Comparison of ENCODE assay signal across 30 mouse cellular contexts in genomic region chr11:117601147-117601546, GRCm38 (mm10). TPM values are rescaled to one million over a fixed set of nuclear protein-coding genes. Genes with fewer than 3 reads are reported as not detected.
A peak's percentile ranks its signal among the peaks of the same experiment; 100 is the strongest.
DNase-seq lines count a peak whose midpoint lies in the region; ATAC-seq lines count a peak whose summit lies in the region.
"Had no signal": no experiment of that assay in that cellular context is flagged by ENCODE, and none has a peak within 500 bp of the region (broad histone marks: within the 10 kb centered on the region; RNA-seq: fewer than 3 reads in every experiment).

No protein-coding gene starts in this region.

- no peak overlapping the region; the same call in 1 of the 2 replicates for H3K4me3 ChIP-seq in hindbrain, embryonic 10.5 days
- no peak overlapping the region for H3K4me3 ChIP-seq in hindbrain, embryonic 12.5 days
- H3K4me3 ChIP-seq in limb, embryonic 10.5 days = peak overlapping the region; percentile 8; the same call in 1 of the 2 replicates
- H3K4me3 ChIP-seq: erythroblast, embryonic 14.5 days; forebrain, embryonic 12.5 days; hindbrain, embryonic 15.5 days; limb, embryonic 12.5 days; liver, embryonic 15.5 days; midbrain, embryonic 13.5 days; neural tube, embryonic 13.5 days; stomach, embryonic 15.5 days had no signal

- WGBS in hindbrain, embryonic 10.5 days = 6% methylated on average over 5 of the region's 5 CpGs
- WGBS in hindbrain, embryonic 12.5 days = 3% methylated on average over 5 of the region's 5 CpGs
- WGBS in limb, embryonic 10.5 days = 5% methylated on average over 5 of the region's 5 CpGs

- peak overlapping the region; percentile 54; the same call in 1 of the 2 replicates for H3K27ac ChIP-seq in hindbrain, embryonic 10.5 days
- no peak overlapping the region for H3K27ac ChIP-seq in hindbrain, embryonic 12.5 days
- H3K27ac ChIP-seq in limb, embryonic 10.5 days = peak overlapping the region; percentile 38
- H3K27ac ChIP-seq: forebrain, embryonic 12.5 days; hindbrain, embryonic 15.5 days; limb, embryonic 12.5 days; liver, embryonic 15.5 days; macrophage; midbrain, embryonic 13.5 days; neural tube, embryonic 13.5 days; stomach, embryonic 15.5 days had no signal

- H3K4me1 ChIP-seq in hindbrain, embryonic 10.5 days (replicated peaks) = peaks cover 87% of the 10 kb centered on the region
- peaks cover 63% of the 10 kb centered on the region for H3K4me1 ChIP-seq in hindbrain, embryonic 12.5 days
- peaks cover 75% of the 10 kb centered on the region for H3K4me1 ChIP-seq in limb, embryonic 10.5 days

- DNase-seq in hindbrain, embryonic 10.5 days (ENCODE audit: low spot score) = peak; percentile 63
- DNase-seq in lung, postnatal 36 days = peak; percentile 18
- DNase-seq in lung, postnatal 25 days (ENCODE audit: low spot score) = no peak
- peak; percentile 65 for DNase-seq in embryo, embryonic 10 days (ENCODE audit: low spot score)
- DNase-seq in limb, embryonic 10.5 days (ENCODE audit: low spot score) = no peak
- DNase-seq in left cerebral cortex, postnatal 14 days (ENCODE audit: low spot score in 2 of 2) = no peak
- no peak for DNase-seq in Muller cell, postnatal 12 days (ENCODE audit: inconsistent ontology term)
- DNase-seq: adrenal gland, postnatal 25 days; cerebellum, adult 18-20 months; cerebellum, postnatal 10 days; gastrocnemius, postnatal 10 days; heart, postnatal 14 days; kidney, adult 8-10 months; kidney, postnatal 10 days; layer of hippocampus, adult 9-11 months; lung, embryonic 14.5 days; retina, postnatal 1 day; right cerebral cortex, postnatal 14 days; thymus, postnatal 25 days had no signal

- peaks cover 94% of the 10 kb centered on the region for H3K27me3 ChIP-seq in hindbrain, embryonic 10.5 days (ENCODE audit: insufficient read depth, poor library complexity, severe bottlenecking)
- peaks cover 54% of the 10 kb centered on the region for H3K27me3 ChIP-seq in hindbrain, embryonic 12.5 days
- H3K27me3 ChIP-seq in limb, embryonic 10.5 days (ENCODE audit: low read depth, poor library complexity, severe bottlenecking) = peaks cover 79% of the 10 kb centered on the region

- H3K9me3 ChIP-seq in hindbrain, embryonic 10.5 days = no peaks in the 10 kb centered on the region
- no peaks in the 10 kb centered on the region for H3K9me3 ChIP-seq in hindbrain, embryonic 12.5 days (replicated peaks)
- no peaks in the 10 kb centered on the region for H3K9me3 ChIP-seq in limb, embryonic 10.5 days (replicated peaks)
- H3K9me3 ChIP-seq: forebrain, embryonic 12.5 days; G1E; hindbrain, embryonic 15.5 days; limb, embryonic 12.5 days; liver, embryonic 15.5 days; midbrain, embryonic 13.5 days; neural tube, embryonic 13.5 days; stomach, embryonic 15.5 days had no signal

- H3K36me3 ChIP-seq in hindbrain, embryonic 10.5 days = no peaks in the 10 kb centered on the region
- H3K36me3 ChIP-seq in hindbrain, embryonic 12.5 days = no peaks in the 10 kb centered on the region
- no peaks in the 10 kb centered on the region for H3K36me3 ChIP-seq in limb, embryonic 10.5 days
- H3K36me3 ChIP-seq: forebrain, embryonic 12.5 days; G1E; hindbrain, embryonic 15.5 days; limb, embryonic 12.5 days; liver, embryonic 15.5 days; midbrain, embryonic 13.5 days; neural tube, embryonic 13.5 days; stomach, embryonic 15.5 days had no signal

- ATAC-seq in hindbrain, embryonic 12.5 days (ENCODE audit: low FRiP score) = no peak
- ATAC-seq: midbrain, embryonic 13.5 days had no signal

- no peak overlapping the region for H3K4me2 ChIP-seq in hindbrain, embryonic 12.5 days (replicated peaks)
- H3K4me2 ChIP-seq: forebrain, embryonic 12.5 days; hindbrain, embryonic 15.5 days; limb, embryonic 12.5 days; liver, embryonic 15.5 days; lung, embryonic 14.5 days; midbrain, embryonic 13.5 days; neural tube, embryonic 13.5 days; stomach, embryonic 15.5 days had no signal

- H3K9ac ChIP-seq in hindbrain, embryonic 12.5 days = no peak overlapping the region
- H3K9ac ChIP-seq: forebrain, embryonic 12.5 days; hindbrain, embryonic 15.5 days; limb, embryonic 12.5 days; liver, embryonic 15.5 days; lung, embryonic 14.5 days; midbrain, embryonic 13.5 days; neural tube, embryonic 13.5 days; stomach, embryonic 15.5 days had no signal

- intact Hi-C loops in left cerebral cortex, postnatal 14 days (cut with DNase I) = no loop called here

RNA-seq across cellular contexts. Expression of gene Tnrc6c, which starts 52.9 kb away (rescaled TPM):
- 11.1 and 14.4 TPM in 2 replicates for polyA plus RNA-seq in hindbrain, embryonic 10.5 days (2016; fragmentation: Nextera tagmentation; extraction: Ambion mirVana)
- polyA plus RNA-seq in hindbrain, embryonic 12.5 days (2016; fragmentation: Nextera tagmentation; extraction: Ambion mirVana) = 26.3 and 28.3 TPM in 2 replicates
- 11.4 and 14.1 TPM in 2 replicates for polyA plus RNA-seq in limb, embryonic 10.5 days (2016; fragmentation: Nextera tagmentation; extraction: Ambion mirVana)
- 10 to 100 TPM; 56.5 to 57.5 TPM for total RNA-seq in left cerebral cortex, postnatal 14 days (2021)

Comparison
In these comparisons a context has a peak if more than half of its experiments do, and no peak if none do; other contexts are left out.
1. DNase-seq: peak in hindbrain, embryonic 10.5 days (single experiment), lung, postnatal 36 days (single experiment) and embryo, embryonic 10 days (single experiment); none in lung, postnatal 25 days (single experiment), limb, embryonic 10.5 days (single experiment), left cerebral cortex, postnatal 14 days (0 of 2) and Muller cell, postnatal 12 days (single experiment).